In genomic region chr10:58388648-58389047, GRCm38 (mm10) we compare ENCODE assay signal across 15 mouse cellular contexts. TPM values are rescaled to one million over a fixed set of nuclear protein-coding genes. Genes with fewer than 3 reads are reported as not detected.
DNase-seq lines count a peak whose midpoint lies in the region; ATAC-seq and TF ChIP-seq lines count a peak whose summit lies in the region.
"Had no signal": no experiment of that assay in that cellular context is flagged by ENCODE, and none has a peak within 500 bp of the region (broad histone marks: within the 10 kb centered on the region; RNA-seq: fewer than 3 reads in every experiment).

No protein-coding gene starts in this region.

- H3K4me3 ChIP-seq in intestine, postnatal 0 days (ENCODE audit: low read depth, low read length) = no peak overlapping the region
- H3K4me3 ChIP-seq in intestine, embryonic 15.5 days (replicated peaks) = no peak overlapping the region
- H3K4me3 ChIP-seq in lung, postnatal 0 days (ENCODE audit: low read depth, low read length) = no peak overlapping the region
- no peak overlapping the region for H3K4me3 ChIP-seq in limb, embryonic 10.5 days
- H3K4me3 ChIP-seq: forebrain, embryonic 13.5 days; heart, embryonic 15.5 days; hindbrain, embryonic 10.5 days; liver, embryonic 15.5 days; myocyte; neural tube, embryonic 15.5 days had no signal

- H3K9ac ChIP-seq in intestine, postnatal 0 days (ENCODE audit: low read depth, low read length) = no peak overlapping the region
- no peak overlapping the region for H3K9ac ChIP-seq in intestine, embryonic 15.5 days
- H3K9ac ChIP-seq in lung, postnatal 0 days (replicated peaks; ENCODE audit: low read depth) = no peak overlapping the region
- H3K9ac ChIP-seq: forebrain, embryonic 13.5 days; heart, embryonic 15.5 days; liver, embryonic 15.5 days; neural tube, embryonic 15.5 days had no signal

- H3K4me2 ChIP-seq in intestine, postnatal 0 days (replicated peaks; ENCODE audit: low read depth) = no peak overlapping the region
- no peak overlapping the region for H3K4me2 ChIP-seq in intestine, embryonic 15.5 days (replicated peaks)
- H3K4me2 ChIP-seq in lung, postnatal 0 days (replicated peaks; ENCODE audit: low read depth, low read length) = no peak overlapping the region
- H3K4me2 ChIP-seq: forebrain, embryonic 13.5 days; heart, embryonic 15.5 days; liver, embryonic 15.5 days; neural tube, embryonic 15.5 days had no signal

- H3K4me1 ChIP-seq in intestine, postnatal 0 days (replicated peaks; ENCODE audit: control insufficient read depth, insufficient read depth, low read length) = peaks cover 3% of the 10 kb centered on the region; the same call in 1 of the 2 replicates
- H3K4me1 ChIP-seq in intestine, embryonic 15.5 days (replicated peaks) = peaks cover 7% of the 10 kb centered on the region
- peaks cover 16% of the 10 kb centered on the region; the same call in 1 of the 2 replicates for H3K4me1 ChIP-seq in lung, postnatal 0 days (ENCODE audit: insufficient read depth, low read depth, low read length)
- H3K4me1 ChIP-seq in limb, embryonic 10.5 days = peaks cover 5% of the 10 kb centered on the region

- WGBS in intestine, postnatal 0 days = 83% methylated on average over 3 of the region's 3 CpGs
- WGBS in intestine, embryonic 15.5 days = 75% methylated on average over 3 of the region's 3 CpGs
- WGBS in lung, postnatal 0 days = 81% methylated on average over 3 of the region's 3 CpGs
- 85% methylated on average over 3 of the region's 3 CpGs for WGBS in limb, embryonic 10.5 days

- in situ Hi-C loops in Patski (cut with MboI; ENCODE audit: low pct_unique_long_range_greater_than_20kb) = no loop called here

- no peak for ATAC-seq in intestine, postnatal 0 days
- ATAC-seq in intestine, embryonic 15.5 days = no peak
- ATAC-seq in lung, postnatal 0 days = no peak
- no peak for ATAC-seq in Patski
- ATAC-seq: forebrain, embryonic 13.5 days had no signal

- no peak for DNase-seq in lung, postnatal 0 days (ENCODE audit: low spot score)
- DNase-seq in lung, postnatal 25 days (ENCODE audit: low spot score) = no peak
- DNase-seq in Patski (ENCODE audit: low read depth, low spot score) = no peak
- peak; percentile 18 for DNase-seq in splenic B cell, adult 2 months (ENCODE audit: low read depth, low spot score)
- DNase-seq in limb, embryonic 10.5 days (ENCODE audit: low spot score) = no peak
- DNase-seq: midbrain, embryonic 14.5 days; thymus, postnatal 14 days had no signal

- no peak for TF ChIP-seq EP300 in lung, postnatal 0 days (IDR thresholded peaks at IDR 0.05)

- POLR2A ChIA-PET in Patski (lab: Charles Lee) = no interaction called here

- no peaks in the 10 kb centered on the region for H3K27me3 ChIP-seq in intestine, postnatal 0 days (replicated peaks; ENCODE audit: control insufficient read depth, insufficient read depth, low read length)
- no peaks in the 10 kb centered on the region for H3K27me3 ChIP-seq in intestine, embryonic 15.5 days (replicated peaks)
- no peaks in the 10 kb centered on the region for H3K27me3 ChIP-seq in lung, postnatal 0 days (replicated peaks; ENCODE audit: insufficient read depth, low read length)
- no peaks in the 10 kb centered on the region for H3K27me3 ChIP-seq in Patski
- no peaks in the 10 kb centered on the region for H3K27me3 ChIP-seq in splenic B cell, adult 2 months (ENCODE audit: control insufficient read depth, insufficient read depth, low read length, poor library complexity, severe bottlenecking)
- H3K27me3 ChIP-seq in limb, embryonic 10.5 days (ENCODE audit: low read depth, poor library complexity, severe bottlenecking) = no peaks in the 10 kb centered on the region
- H3K27me3 ChIP-seq: forebrain, embryonic 13.5 days; heart, embryonic 15.5 days; liver, embryonic 15.5 days; neural tube, embryonic 15.5 days had no signal

- H3K27ac ChIP-seq in intestine, postnatal 0 days (ENCODE audit: low read depth, low read length) = no peak overlapping the region
- H3K27ac ChIP-seq in intestine, embryonic 15.5 days = no peak overlapping the region
- H3K27ac ChIP-seq in lung, postnatal 0 days (ENCODE audit: low read length) = no peak overlapping the region
- no peak overlapping the region for H3K27ac ChIP-seq in limb, embryonic 10.5 days
- H3K27ac ChIP-seq: forebrain, embryonic 13.5 days; heart, embryonic 15.5 days; hindbrain, embryonic 10.5 days; liver, embryonic 15.5 days; neural tube, embryonic 15.5 days had no signal

- CTCF ChIA-PET in Patski (lab: Charles Lee) = interaction anchor here (0.7 to 2.2 kb wide), 4 partner anchors 8 to 16 kb away, joined by 3 to 5 read pairs (median 4); no protein-coding TSS in a partner anchor

- no peaks in the 10 kb centered on the region for H3K36me3 ChIP-seq in intestine, postnatal 0 days (ENCODE audit: control insufficient read depth, insufficient read depth)
- H3K36me3 ChIP-seq in intestine, embryonic 15.5 days = no peaks in the 10 kb centered on the region
- H3K36me3 ChIP-seq in lung, postnatal 0 days (ENCODE audit: insufficient read depth, low read length) = no peaks in the 10 kb centered on the region
- no peaks in the 10 kb centered on the region for H3K36me3 ChIP-seq in splenic B cell, adult 2 months (ENCODE audit: control insufficient read depth, insufficient read depth, low read length, poor library complexity, severe bottlenecking)
- no peaks in the 10 kb centered on the region for H3K36me3 ChIP-seq in limb, embryonic 10.5 days
- H3K36me3 ChIP-seq: heart, embryonic 15.5 days; hindbrain, embryonic 10.5 days; liver, embryonic 15.5 days; neural tube, embryonic 15.5 days had no signal

- H3K9me3 ChIP-seq in intestine, postnatal 0 days (ENCODE audit: control insufficient read depth) = no peaks in the 10 kb centered on the region
- H3K9me3 ChIP-seq in intestine, embryonic 15.5 days = no peaks in the 10 kb centered on the region
- H3K9me3 ChIP-seq in lung, postnatal 0 days (ENCODE audit: low read length) = no peaks in the 10 kb centered on the region
- no peaks in the 10 kb centered on the region for H3K9me3 ChIP-seq in limb, embryonic 10.5 days (replicated peaks)
- H3K9me3 ChIP-seq: forebrain, embryonic 13.5 days; heart, embryonic 15.5 days; hindbrain, embryonic 10.5 days; liver, embryonic 15.5 days; neural tube, embryonic 15.5 days had no signal

- TF ChIP-seq CTCF in intestine, postnatal 0 days (IDR thresholded peaks at IDR 0.05; ENCODE audit: low read depth) = peak; percentile 40
- peak; percentile 42 for TF ChIP-seq CTCF in lung, postnatal 0 days (IDR thresholded peaks at IDR 0.05)
- TF ChIP-seq CTCF in Patski (IDR thresholded peaks at IDR 0.05) = peak; percentile 56

RNA-seq across cellular contexts. Expression of gene Ranbp2, which starts 58.1 kb away (rescaled TPM):
- 8.0 and 9.0 TPM in 2 replicates for polyA plus RNA-seq in intestine, postnatal 0 days (2015; fragmentation: Nextera tagmentation; extraction: Ambion mirVana)
- polyA plus RNA-seq in intestine, embryonic 15.5 days (2015; fragmentation: Nextera tagmentation; extraction: Ambion mirVana) = 19.9 and 23.1 TPM in 2 replicates
- polyA plus RNA-seq in lung, postnatal 0 days (2015; fragmentation: Nextera tagmentation; extraction: Ambion mirVana) = 12.6 and 15.3 TPM in 2 replicates
- 48.9 TPM for polyA plus RNA-seq in Patski (2021)
- 22.2 and 27.0 TPM in 2 replicates for polyA plus RNA-seq in limb, embryonic 10.5 days (2016; fragmentation: Nextera tagmentation; extraction: Ambion mirVana)
